Mouse (Mus musculus) thymus, adult 2 months (tissue): ENCODE results near the gene 4933414I15Rik. TPM values are rescaled to one million over a fixed set of nuclear protein-coding genes. Genes with fewer than 3 reads are reported as not detected.

Experiments
- DNase-seq: peaks from one replicate; pipeline ENCODE4 v3.0.0; 2021
- H3K27ac ChIP-seq: fragments of 200-500 bp; 2 replicates; pipeline ENCODE4 v1.5.1; 2012; ENCODE audit warnings: low read length, control low read depth; ENCODE audit not compliant: control insufficient read depth, insufficient read depth
- H3K27me3 ChIP-seq: fragments of 200-500 bp; 2 replicates; pipeline ENCODE4 v1.6.1; 2012; ENCODE audit warnings: mild to moderate bottlenecking, low read length, moderate library complexity, mixed read lengths; ENCODE audit not compliant: control insufficient read depth, insufficient read depth
- H3K36me3 ChIP-seq: fragments of 200-500 bp; 2 replicates; pipeline ENCODE4 v1.6.1; 2012; ENCODE audit warnings: mild to moderate bottlenecking, low read length, moderate library complexity; ENCODE audit not compliant: control insufficient read depth, insufficient read depth
- H3K4me1 ChIP-seq: fragments of 200-500 bp; replicated peaks from 2 replicates; pipeline ENCODE4 v1.6.1; 2012; ENCODE audit warnings: low read length; ENCODE audit not compliant: control insufficient read depth, insufficient read depth
- H3K4me3 ChIP-seq: fragments of 200-500 bp; 2 replicates; pipeline ENCODE4 v1.5.1; 2012; ENCODE audit warnings: mild to moderate bottlenecking, low read length, control low read depth, moderate library complexity; ENCODE audit not compliant: control insufficient read depth, insufficient read depth
- CTCF ChIP-seq: fragments of 200-500 bp; IDR thresholded peaks from 2 replicates; pipeline ENCODE4 v1.5.1; 2012; ENCODE audit warnings: mild to moderate bottlenecking, control low read depth, low read length, moderate library complexity, borderline replicate concordance; ENCODE audit not compliant: control insufficient read depth, poor library complexity, insufficient read depth; ENCODE audit errors: extremely low read depth
- POLR2A ChIP-seq: fragments of 200-500 bp; IDR thresholded peaks from 2 replicates; pipeline ENCODE4 v1.6.1; 2012; ENCODE audit warnings: mild to moderate bottlenecking, low read length, control low read depth, moderate library complexity; ENCODE audit not compliant: control insufficient read depth, poor library complexity, insufficient read depth; ENCODE audit errors: extremely low read depth
- WGBS: fragments of 180-500 bp; shearing (Covaris S2); methylation state at CpG from one replicate; pipeline ENCODE4 v1.1.7; 2018; 5-methylcytosine and 5-hydroxymethylcytosine counted together
- polyA plus RNA-seq: library from polyadenylated mRNA; depleted of rRNA; stranded (reverse); fragments of >200 nt; gene quantifications from 2 replicates; pipeline ENCODE4 v1.2.3, GENCODE M21; 2012

4933414I15Rik gene
- polyA plus RNA-seq, 1 experiment: not detected

DNA sequence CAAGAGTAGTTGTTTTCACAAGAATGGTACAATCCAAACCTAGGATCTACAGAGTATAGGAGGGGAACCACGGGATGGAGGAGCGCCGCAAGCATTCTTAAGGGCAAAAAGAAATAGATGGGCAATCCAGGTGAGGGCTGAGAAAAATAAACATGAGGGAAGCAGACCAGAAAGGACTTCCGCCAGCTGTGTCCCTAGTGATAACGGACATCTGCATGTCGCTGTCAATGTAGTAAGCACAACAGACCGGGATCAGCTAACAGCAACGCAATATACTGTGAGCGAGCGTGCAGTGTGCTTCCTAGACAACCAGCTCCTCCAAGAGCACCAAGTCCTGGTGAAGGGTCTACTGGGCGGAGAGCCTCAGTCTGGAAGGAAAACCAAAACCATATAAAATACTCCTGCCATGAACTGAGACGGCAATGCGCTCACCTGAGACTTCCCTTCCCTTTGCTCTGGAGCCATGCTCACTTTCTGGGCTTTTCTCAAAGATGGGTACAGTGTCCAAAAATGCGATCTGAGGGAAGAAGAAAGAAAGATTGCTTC, 13.0 kb downstream of the 4933414I15Rik start:
- TF ChIP-seq CTCF (no peak), POLR2A (no peak)
- no peak overlapping the region for H3K27ac ChIP-seq
- H3K4me3 ChIP-seq: peak overlapping the region; percentile 40; the same call in 1 of the 2 replicates
- H3K27me3 ChIP-seq: peaks cover 8% of the 10 kb centered on the region; the same call in 1 of the 2 replicates
- peaks cover 10% of the 10 kb centered on the region; the same call in 1 of the 2 replicates for H3K4me1 ChIP-seq
- no peaks in the 10 kb centered on the region for H3K36me3 ChIP-seq
- WGBS: 22% methylated on average over 14 of the region's 14 CpGs
- DNase-seq: no peak

GRCm38 (mm10) chr11:50915671-50916320, 27.8 kb downstream of the 4933414I15Rik start, which contains the start of gene Zfp2:
Gene Zfp2, minus strand, starts transcription at chr11:50916165.
- peak; percentile 88 for DNase-seq
- under 1% methylated on average over 47 of the region's 47 CpGs for WGBS
- peak; percentile 45; the same call in 1 of the 2 replicates for TF ChIP-seq CTCF
- TF ChIP-seq POLR2A: no peak
- Histone ChIP-seq H3K27ac (no peak within 1 kb of the TSS), H3K4me3 (peak within 1 kb of the TSS; percentile 94), H3K4me1 (no peaks in the 10 kb centered on the region; the same call in 1 of the 2 replicates), H3K36me3 (no peaks in the 10 kb centered on the region), H3K27me3 (no peaks in the 10 kb centered on the region)

- 95% methylated on average over 3 of the region's 3 CpGs for WGBS
- Histone ChIP-seq H3K27me3 (no peaks in the 10 kb centered on the region), H3K4me1 (no peaks in the 10 kb centered on the region; the same call in 1 of the 2 replicates), H3K27ac (no peak overlapping the region), H3K4me3 (no peak overlapping the region), H3K36me3 (no peaks in the 10 kb centered on the region)
- TF ChIP-seq CTCF (no peak), POLR2A (no peak)
- DNase-seq: no peak
Measured at GRCm38 (mm10) chr11:50914461-50914860, 29.1 kb downstream of the 4933414I15Rik start.

- TF ChIP-seq CTCF: no peak
- TF ChIP-seq POLR2A: no peak
- Histone ChIP-seq H3K27ac (no peak overlapping the region), H3K27me3 (no peaks in the 10 kb centered on the region), H3K36me3 (no peaks in the 10 kb centered on the region), H3K4me3 (no peak overlapping the region), H3K4me1 (no peaks in the 10 kb centered on the region; the same call in 1 of the 2 replicates)
- 91% methylated on average over 1 of the region's 1 CpGs for WGBS
- DNase-seq: no peak
Measured at GRCm38 (mm10) chr11:50913301-50913700, 30.3 kb downstream of the 4933414I15Rik start.

- H3K4me3 ChIP-seq: no peak overlapping the region
- no peaks in the 10 kb centered on the region for H3K4me1 ChIP-seq
- no peaks in the 10 kb centered on the region for H3K27me3 ChIP-seq
- H3K27ac ChIP-seq: no peak overlapping the region
- DNase-seq: no peak
- TF ChIP-seq POLR2A (no peak), CTCF (no peak)
- H3K36me3 ChIP-seq: no peaks in the 10 kb centered on the region
- WGBS: 96% methylated on average over 5 of the region's 5 CpGs
Measured at GRCm38 (mm10) chr11:50908136-50908535, 35.4 kb downstream of the 4933414I15Rik start.

DNA sequence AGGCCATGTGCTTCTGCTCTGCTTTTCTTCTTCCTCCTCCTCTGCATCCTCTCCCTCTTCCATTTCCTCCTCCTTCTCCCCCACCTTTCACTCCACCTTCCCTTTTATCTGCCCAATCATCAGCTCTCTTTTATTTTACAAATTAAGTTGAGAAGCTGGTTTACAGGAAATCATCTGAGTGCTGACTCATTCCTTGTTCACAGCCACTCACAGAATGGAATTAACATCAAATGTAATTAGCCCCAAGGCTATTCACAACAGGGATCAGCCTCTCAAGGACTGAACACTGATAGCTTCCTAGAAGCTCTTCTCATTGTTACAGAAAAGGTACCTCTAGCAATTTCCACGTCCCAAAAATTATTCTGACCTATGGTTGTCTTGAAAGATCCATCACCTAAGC, 46.2 kb downstream of the 4933414I15Rik start:
- no peaks in the 10 kb centered on the region for H3K27me3 ChIP-seq
- H3K4me3 ChIP-seq: no peak overlapping the region
- no peaks in the 10 kb centered on the region for H3K4me1 ChIP-seq
- DNase-seq: no peak
- no peak overlapping the region for H3K27ac ChIP-seq
- no peaks in the 10 kb centered on the region for H3K36me3 ChIP-seq
- TF ChIP-seq POLR2A: no peak
- TF ChIP-seq CTCF: no peak
- WGBS: 79% methylated on average over 1 of the region's 1 CpGs
